Mouse (Mus musculus) neural tube, embryonic 12.5 days (tissue): Measurements from ENCODE around the gene Tex22. TPM values are rescaled to one million over a fixed set of nuclear protein-coding genes. Genes with fewer than 3 reads are reported as not detected.

ENCODE experiments used
- ATAC-seq: fragments of 200-750 bp; cut with Nextera tagmentation; 2 replicates; pipeline ENCODE4 v1.8.0; 2017; ENCODE audit warnings: low read depth, mild to moderate bottlenecking, moderate TSS enrichment, moderate library complexity; ENCODE audit not compliant: low FRiP score
- H3K27ac ChIP-seq: fragments of 300-500 bp; sonication (generic); 2 replicates; pipeline ENCODE4 v1.5.1; 2016
- H3K27me3 ChIP-seq: fragments of 300-500 bp; sonication (generic); replicated peaks from 2 replicates; pipeline ENCODE4 v1.6.1; 2016; ENCODE audit warnings: mild to moderate bottlenecking
- H3K36me3 ChIP-seq: fragments of 300-500 bp; sonication (generic); 2 replicates; pipeline ENCODE4 v1.6.1; 2016; ENCODE audit warnings: mild to moderate bottlenecking
- H3K4me1 ChIP-seq: fragments of 300-500 bp; sonication (generic); 2 replicates; pipeline ENCODE4 v1.6.1; 2016
- H3K4me2 ChIP-seq: fragments of 300-500 bp; sonication (generic); replicated peaks from 2 replicates; pipeline ENCODE4 v1.6.1; 2016; ENCODE audit warnings: mild to moderate bottlenecking
- H3K4me3 ChIP-seq: fragments of 300-500 bp; sonication (generic); 2 replicates; pipeline ENCODE4 v1.5.1; 2016
- H3K9ac ChIP-seq: fragments of 300-500 bp; sonication (generic); 2 replicates; pipeline ENCODE4 v1.6.1; 2016; ENCODE audit warnings: mild to moderate bottlenecking
- H3K9me3 ChIP-seq: fragments of 300-500 bp; sonication (generic); 2 replicates; pipeline ENCODE4 v1.6.1; 2016; ENCODE audit warnings: mild to moderate bottlenecking
- WGBS: fragments of 180-500 bp; shearing (Covaris S2); methylation state at CpG from one replicate; pipeline ENCODE4 v1.1.7; 2016; 5-methylcytosine and 5-hydroxymethylcytosine counted together
- microRNA-seq: library from miRNA; unstranded; fragments of <30 nt; microRNA quantifications from one replicate; pipeline ENCODE4, GENCODE M21; 2017
- polyA plus RNA-seq: library from polyadenylated mRNA; unstranded; fragments of >200 nt; fragmentation: Nextera tagmentation; extraction: Ambion mirVana; gene quantifications from 2 replicates; pipeline ENCODE4 v1.2.1, GENCODE M21; 2016

The Tex22 gene
- polyA plus RNA-seq, 1 experiment from 2014 or later, result not detected

DNA sequence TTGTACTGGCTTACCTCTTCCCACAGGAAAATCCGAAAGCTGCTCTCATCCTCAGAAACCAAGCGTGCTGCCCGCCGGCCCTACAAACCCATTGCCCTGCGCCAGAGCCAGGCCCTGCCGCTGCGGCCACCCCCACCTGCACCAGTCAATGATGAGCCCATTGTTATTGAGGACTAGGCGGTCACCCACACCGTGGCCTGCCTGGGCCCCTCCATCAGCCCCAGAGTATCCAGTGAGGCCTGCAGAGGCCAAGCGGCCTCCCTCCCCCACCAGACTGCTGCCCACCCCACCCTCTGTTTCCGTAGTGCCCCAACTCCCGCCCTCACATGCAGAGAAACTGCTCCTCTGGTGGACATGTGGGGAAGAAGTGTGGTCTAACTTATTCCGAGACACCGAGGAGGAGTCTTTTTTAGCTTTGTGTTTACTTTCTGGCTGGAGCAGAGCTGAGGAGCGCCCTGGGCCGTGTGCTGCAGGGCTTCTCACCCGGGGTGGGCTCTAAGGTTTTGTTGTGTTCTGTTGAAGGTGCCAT, 62.3 kb downstream of the Tex22 start:
- no peaks in the 10 kb centered on the region for H3K27me3 ChIP-seq
- H3K9ac ChIP-seq, result no peak overlapping the region
- H3K27ac ChIP-seq, result no peak overlapping the region
- 79% methylated on average over 17 of the region's 17 CpGs for WGBS
- H3K4me2 ChIP-seq, result no peak overlapping the region
- no peaks in the 10 kb centered on the region for H3K9me3 ChIP-seq
- peaks cover 73% of the 10 kb centered on the region for H3K36me3 ChIP-seq
- no peak for ATAC-seq
- no peak overlapping the region for H3K4me3 ChIP-seq
- peaks cover 26% of the 10 kb centered on the region for H3K4me1 ChIP-seq

DNA sequence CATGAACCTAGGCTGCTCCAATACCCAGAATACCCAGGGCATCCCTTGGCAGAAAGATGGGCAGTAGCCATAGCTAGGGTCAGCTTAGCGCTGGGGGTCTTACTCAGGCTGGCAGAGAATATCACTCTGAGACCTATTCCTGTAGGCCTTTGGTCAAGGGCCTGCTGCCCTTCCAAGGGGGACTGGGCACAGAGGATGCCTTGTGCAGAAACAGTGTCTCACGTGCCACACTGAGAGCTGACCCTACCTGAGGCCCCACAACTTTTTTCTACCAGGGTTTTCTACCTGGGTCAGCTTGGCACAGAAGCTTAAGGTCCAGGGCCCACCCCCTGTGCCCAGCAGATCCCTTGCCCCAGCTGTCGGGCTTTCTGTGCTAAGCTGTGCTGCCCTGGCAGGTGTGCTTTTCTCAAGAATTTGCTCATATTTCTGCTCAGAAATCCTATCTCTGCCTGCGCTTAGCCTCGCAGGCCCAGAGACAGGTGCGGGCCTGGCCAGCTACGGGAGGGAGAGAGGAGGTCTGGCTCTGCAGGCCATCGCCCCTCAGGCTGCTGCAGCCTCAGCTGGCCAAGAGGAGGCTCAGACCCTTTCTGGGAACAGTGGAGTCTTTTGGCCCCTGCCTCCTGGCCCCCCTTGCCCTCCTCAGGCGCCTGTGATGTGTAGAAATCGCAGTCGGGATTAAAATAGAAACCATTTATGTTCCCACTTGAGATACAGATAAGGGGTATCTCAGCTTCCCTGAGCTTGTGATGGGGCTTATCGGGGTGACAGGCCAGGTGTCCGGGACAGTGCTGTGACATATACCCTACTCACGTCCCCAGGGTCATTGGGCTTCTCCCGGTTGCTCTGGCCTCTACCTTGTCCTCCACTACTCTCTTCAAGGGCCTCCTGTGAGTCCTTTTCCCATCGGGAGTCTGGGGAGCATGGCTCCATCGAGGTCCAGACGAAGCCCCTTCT, 63.2 kb downstream of the Tex22 start:
- ATAC-seq, result no peak
- H3K27ac ChIP-seq, result no peak overlapping the region
- H3K9ac ChIP-seq, result no peak overlapping the region
- H3K36me3 ChIP-seq, result peaks cover 63% of the 10 kb centered on the region
- no peak overlapping the region for H3K4me3 ChIP-seq
- no peak overlapping the region for H3K4me2 ChIP-seq
- H3K4me1 ChIP-seq, result peaks cover 36% of the 10 kb centered on the region
- H3K27me3 ChIP-seq, result peaks cover 6% of the 10 kb centered on the region; the same call in 1 of the 2 replicates
- no peaks in the 10 kb centered on the region for H3K9me3 ChIP-seq
- WGBS, result 87% methylated on average over 18 of the region's 18 CpGs

DNA sequence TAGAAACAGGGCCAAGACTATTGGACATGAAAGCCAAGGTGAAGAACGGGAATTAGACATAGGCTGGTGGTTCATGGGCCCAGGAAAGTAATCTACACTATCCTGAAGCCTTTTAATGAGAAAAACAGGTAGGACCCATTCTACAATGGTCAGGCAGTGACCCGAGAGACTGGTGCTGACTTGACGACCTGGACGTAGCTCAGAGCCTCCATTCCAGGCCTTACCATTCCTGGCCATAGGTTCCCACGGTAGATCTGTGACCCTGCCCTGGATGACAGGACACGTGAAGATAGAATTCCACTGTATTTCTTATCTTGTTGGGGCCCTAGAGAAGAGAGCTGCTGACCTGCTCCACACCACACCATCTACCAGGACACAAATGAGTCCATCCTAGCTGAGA, 64.0 kb downstream of the Tex22 start:
- Histone ChIP-seq H3K27me3 (peaks cover 6% of the 10 kb centered on the region; the same call in 1 of the 2 replicates), H3K27ac (no peak overlapping the region), H3K4me3 (no peak overlapping the region), H3K36me3 (peaks cover 56% of the 10 kb centered on the region), H3K4me1 (peaks cover 44% of the 10 kb centered on the region), H3K4me2 (no peak overlapping the region), H3K9me3 (no peaks in the 10 kb centered on the region), H3K9ac (no peak overlapping the region)
- WGBS, result 79% methylated on average over 6 of the region's 6 CpGs
- no peak for ATAC-seq

Small RNA genes lying within 50 kb of the gene (microRNA-seq; reads per million reads assigned to microRNA genes)
- not detected for gene Gm44471

Other genes with a start within 250 kb of the Tex22 start
- 103 and 109 TPM in 2 replicates for gene Cdca4, start 245.1 kb upstream of the Tex22 start, polyA plus RNA-seq
- gene Gpr132, start 206.3 kb upstream of the Tex22 start, polyA plus RNA-seq, result not detected in 2 replicates
- gene Jag2, start 144.7 kb upstream of the Tex22 start, polyA plus RNA-seq, result 9.7 and 10.5 TPM in 2 replicates
- 56.2 and 57.5 TPM in 2 replicates for gene Nudt14, start 132.4 kb upstream of the Tex22 start, polyA plus RNA-seq
- 32.0 and 33.8 TPM in 2 replicates for gene Btbd6, start 98.0 kb upstream of the Tex22 start, polyA plus RNA-seq
- gene Brf1, start 73.8 kb upstream of the Tex22 start, polyA plus RNA-seq, result 68.1 and 70.1 TPM in 2 replicates
- gene Pacs2, start 60.0 kb upstream of the Tex22 start, polyA plus RNA-seq, result 30.5 and 30.8 TPM in 2 replicates
- 15.8 and 19.6 TPM in 2 replicates for gene Mta1, start 23.8 kb downstream of the Tex22 start, polyA plus RNA-seq
- 267 TPM in 2 replicates for gene Crip2, start 65.7 kb downstream of the Tex22 start, polyA plus RNA-seq
- gene Crip1, start 71.8 kb downstream of the Tex22 start, polyA plus RNA-seq, result 59.9 and 65.8 TPM in 2 replicates
- 32.3 and 32.9 TPM in 2 replicates for gene Tedc1, start 81.9 kb downstream of the Tex22 start, polyA plus RNA-seq
- 23.5 and 28.0 TPM in 2 replicates for gene Tmem121, start 111.4 kb downstream of the Tex22 start, polyA plus RNA-seq